Mouse (Mus musculus) spleen, adult 18-20 months (tissue): ENCODE measurements around the gene Mmp21.
"Not testable (repeated sequence)": the region's sequence is repeated elsewhere in the genome, so short reads cannot be mapped to it uniquely, and the experiment has no call there.

Source experiments
- DNase-seq, 2 experiments: peaks; one replicate each; pipeline ENCODE4 v3.0.0; 2022; ENCODE audit warnings: mixed read lengths in 2 of 2

Mmp21 gene

DNA sequence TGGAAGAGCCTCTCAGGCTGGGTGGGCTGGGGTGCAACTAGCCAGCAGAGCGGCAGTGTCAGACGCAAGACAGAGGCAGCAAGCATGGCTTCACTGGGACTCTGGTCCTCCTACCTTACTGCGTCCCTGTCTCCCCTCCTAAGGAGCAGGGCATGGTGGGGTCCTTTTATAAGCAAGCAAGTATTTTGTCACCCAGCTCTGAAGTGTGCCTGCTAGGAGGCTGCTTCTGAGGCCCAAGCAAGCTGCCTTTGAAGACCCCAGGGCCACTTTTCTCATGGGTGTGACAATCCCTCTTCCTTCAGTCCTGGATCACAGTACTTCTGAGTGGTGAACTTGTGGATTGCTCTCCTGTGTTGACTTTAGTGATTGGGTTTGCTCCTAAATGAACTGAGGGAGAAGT, at the start of gene Mmp21:
Gene Mmp21, minus strand, starts transcription at position 101 of the 400 bp plus-strand sequence.
- DNase-seq = no peak

DNA sequence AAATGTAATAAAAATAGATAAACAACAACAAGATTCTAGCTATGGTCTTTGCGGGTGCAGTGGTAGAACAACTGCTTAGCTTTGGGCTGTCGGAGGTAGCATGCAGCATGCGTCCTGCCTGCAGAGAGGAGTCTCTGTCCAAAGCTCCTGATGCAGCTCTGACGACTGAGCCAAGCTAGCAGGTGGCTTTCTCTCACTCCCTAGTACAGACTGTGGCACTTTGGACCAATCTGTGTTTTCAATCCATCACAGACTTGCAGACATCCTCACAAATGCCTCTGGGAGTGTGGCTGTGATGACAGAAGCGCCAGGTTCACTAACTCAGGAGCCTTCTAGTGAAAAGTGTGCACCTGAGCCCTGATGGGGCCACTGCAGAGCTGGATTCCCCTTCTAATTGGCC, 49.5 kb upstream of the Mmp21 start:
- DNase-seq = no peak

DNA sequence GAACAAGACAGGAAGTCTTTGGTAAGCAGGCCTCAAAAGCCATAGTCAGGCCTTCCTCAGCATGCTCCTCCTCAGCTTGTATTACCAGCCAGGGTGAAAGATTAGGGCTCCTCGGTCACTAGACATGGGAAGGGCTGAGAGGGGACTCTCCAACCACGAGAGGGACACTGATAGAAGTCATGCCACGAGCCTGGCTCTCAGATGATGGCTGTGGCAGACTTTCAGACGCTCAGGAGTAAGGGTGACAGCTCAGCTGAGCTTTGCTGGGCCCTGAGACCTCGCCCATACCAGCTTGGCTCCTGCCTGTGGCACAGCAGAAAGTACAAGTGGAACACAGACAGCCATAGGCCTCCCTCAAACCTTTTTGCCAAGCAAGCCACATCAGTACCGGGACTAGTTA, 47.2 kb upstream of the Mmp21 start:
- DNase-seq = no peak

DNA sequence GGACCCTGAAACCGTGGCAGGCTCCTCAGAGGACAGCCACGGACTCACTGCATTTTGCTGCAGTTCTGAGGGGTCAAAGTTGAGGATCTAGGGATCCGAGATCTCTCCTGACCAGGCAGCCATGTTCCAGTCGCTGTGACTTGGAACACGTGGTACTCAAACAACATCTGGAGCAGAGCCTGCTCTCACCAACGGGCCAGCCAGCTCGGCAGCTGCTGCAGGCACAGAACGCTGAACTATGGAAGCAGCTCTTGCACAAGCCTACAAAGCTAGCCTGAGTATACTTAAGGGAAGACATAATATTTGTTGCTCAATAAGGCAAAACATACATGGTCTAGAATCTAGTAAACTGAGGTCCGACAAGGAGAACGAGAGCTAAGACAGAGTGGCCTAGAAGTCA, 45.7 kb upstream of the Mmp21 start:
- DNase-seq = no peak

DNA sequence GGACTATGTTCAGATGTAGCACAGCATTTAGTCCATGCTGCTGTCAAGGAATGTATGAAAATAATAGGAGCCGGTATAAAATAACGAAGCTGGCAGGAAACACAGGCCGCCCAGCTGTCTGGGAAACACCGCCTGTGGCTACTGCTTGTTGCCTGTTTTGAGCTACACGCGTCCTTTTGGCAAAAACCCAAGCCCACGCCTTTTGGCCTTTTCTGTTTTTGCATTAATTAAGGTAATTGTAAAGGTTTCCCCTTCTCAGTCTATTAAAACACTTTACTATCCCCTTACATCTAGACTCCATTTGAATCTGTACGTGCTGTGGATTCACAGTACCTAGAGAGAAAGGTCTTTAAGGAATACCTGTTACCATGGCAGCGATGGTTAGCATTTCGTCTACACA, 45.0 kb upstream of the Mmp21 start:
- DNase-seq = no peak

DNA sequence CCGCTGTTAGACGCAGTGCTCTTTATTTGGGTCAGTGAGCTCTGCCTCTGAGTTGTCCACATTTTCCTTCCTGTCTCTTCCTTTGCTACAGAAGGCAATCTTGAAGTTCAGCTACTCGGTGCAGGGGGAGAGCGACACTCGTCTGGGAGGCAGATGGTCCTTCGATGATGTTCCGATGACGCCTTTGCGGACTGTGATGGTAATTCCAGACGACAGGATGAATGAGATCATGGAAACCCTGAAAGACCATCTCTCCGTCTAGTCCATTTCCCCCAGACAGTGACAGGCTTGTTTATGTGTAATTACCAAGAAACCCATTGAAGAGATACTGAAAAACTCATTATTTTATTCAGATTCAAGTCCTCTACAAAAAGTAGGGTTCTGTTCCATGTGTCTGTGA, 40.8 kb upstream of the Mmp21 start:
- DNase-seq = no peak

DNA sequence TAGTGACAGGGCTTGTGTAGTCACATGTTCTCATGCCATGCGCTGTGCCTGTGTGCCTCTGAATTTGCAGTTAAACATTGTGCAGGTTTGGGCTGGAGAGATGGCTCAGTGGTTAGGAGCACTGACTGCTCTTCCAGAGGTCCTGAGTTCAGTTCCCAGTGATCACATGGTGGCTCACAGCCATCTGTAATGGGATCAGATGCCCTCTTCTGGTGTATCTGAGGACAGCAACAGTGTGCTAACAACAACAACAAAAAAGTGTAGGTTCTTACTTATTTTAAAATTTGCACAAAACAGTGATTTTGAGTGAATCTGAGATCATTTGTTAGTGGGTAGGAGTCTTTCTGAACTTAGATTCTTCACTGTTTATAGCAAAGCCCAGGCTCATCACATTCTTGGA, 38.7 kb upstream of the Mmp21 start:
- no peak for DNase-seq

DNA sequence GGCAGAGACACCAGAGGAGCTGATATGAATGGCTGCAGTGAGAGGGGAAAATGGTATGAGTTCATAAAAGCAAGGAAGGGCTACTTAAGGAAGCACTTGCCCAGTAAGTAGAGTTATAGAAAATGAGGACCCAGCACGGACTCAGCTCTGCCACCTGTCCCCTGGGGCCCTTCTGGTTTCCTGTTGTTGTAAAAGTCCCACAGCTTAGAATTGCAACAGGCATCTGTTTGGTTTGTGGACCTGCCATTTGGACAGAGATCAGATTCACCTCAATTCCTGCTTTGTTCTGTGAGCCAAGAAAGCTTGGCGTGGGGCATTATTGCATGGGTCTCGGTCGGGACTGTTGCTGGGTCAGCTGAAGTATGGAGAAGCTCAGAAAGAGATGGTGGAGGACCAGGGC, 35.5 kb upstream of the Mmp21 start:
- DNase-seq = no peak

DNA sequence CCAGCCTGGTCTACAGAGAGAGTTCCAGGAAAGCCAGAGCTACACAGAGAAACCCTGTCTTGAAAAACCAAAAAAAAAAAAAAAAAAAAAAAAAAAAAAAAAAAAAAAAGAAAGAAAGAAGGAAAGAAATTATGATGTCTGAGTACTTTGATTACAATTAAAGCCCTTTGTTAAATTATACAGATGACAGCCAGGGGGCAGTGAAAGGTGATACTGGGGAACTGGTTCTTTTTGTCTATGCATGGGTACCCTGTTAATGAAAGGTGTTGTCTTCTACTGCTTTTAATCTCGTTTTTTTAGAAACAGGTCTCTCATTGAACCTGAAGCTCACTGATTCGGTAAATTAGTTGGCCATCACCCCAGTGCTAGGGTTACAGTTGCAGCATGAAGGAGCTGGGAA, 27.4 kb upstream of the Mmp21 start:
- peak in 1 of 2 experiments; percentile 19 for DNase-seq

DNA sequence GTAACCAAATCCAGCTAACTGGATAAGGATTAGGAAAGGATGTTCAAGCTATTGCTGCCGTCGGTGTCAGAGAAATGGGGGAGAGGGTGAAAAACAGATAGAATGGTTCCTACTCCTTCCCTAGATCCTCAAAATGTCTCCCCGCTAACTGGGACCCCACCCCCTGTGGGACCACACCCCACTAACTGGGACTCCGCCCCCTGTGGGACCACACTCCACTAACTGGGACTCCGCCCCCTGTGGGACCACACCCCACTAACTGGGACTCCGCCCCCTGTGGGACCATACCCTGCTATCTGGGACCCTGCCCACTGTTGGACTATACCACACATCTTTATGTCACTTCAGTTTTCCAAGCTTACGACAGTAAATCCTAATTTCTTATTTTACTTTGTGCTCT, 24.0 kb upstream of the Mmp21 start:
- DNase-seq = no peak

DNA sequence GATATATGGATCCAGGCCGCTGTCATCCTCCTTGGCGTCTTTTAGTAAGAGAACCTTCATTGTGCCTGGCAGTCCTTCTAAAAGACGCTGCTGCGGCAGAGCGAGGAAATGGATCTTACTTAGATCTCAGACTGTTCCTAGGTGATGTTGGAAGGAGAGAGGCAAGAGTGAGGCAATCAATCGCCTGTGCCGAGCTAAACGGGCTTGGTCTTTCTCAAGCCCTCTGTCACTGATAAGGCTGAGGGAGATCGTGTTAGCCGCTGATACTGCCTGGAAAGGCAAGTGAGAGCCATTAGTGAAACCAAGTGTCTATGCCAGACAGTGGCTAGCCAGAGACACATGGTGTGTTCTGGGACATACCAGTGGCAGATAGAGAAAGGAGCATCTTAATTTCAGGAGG, 22.5 kb upstream of the Mmp21 start:
- DNase-seq = no peak

DNA sequence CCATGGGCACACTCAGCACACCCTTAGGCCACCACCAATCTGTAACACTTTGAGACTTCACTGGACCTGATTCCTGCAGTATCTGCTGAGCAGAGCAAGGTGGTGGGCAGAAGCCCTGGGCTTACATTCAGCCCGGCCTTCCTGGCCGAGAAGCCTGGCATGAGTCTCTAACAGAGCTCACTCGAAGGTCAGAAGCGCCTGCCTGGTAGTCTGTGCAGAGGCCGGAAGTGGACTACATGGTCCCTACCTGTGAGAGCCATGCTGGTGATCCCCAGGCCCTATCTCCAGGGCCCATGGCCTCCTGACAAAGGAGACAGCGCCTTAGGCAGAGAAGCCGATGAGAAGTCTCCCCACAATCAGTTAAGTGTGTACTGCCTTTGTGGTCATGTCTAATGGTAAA, 21.5 kb upstream of the Mmp21 start:
- DNase-seq = no peak

DNA sequence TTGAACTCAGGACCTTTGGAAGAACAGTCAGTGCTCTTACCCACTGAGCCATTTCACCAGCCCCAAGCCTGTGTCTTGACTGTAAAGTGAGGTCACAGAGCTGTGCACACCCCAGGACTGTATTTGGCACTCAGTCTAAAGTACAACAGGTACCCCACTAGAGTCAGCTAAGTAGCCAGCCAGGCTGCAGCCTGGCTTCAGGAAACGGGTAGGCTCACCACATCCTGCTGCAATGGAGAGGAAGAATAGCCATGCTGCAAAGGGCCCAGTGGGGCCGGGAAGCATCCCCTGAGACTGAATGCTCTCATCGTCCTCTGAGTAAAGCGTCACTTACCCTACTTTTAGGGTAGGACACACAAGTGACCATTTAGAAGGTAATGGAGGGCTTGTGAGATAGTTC, 20.0 kb upstream of the Mmp21 start:
- DNase-seq = no peak

DNA sequence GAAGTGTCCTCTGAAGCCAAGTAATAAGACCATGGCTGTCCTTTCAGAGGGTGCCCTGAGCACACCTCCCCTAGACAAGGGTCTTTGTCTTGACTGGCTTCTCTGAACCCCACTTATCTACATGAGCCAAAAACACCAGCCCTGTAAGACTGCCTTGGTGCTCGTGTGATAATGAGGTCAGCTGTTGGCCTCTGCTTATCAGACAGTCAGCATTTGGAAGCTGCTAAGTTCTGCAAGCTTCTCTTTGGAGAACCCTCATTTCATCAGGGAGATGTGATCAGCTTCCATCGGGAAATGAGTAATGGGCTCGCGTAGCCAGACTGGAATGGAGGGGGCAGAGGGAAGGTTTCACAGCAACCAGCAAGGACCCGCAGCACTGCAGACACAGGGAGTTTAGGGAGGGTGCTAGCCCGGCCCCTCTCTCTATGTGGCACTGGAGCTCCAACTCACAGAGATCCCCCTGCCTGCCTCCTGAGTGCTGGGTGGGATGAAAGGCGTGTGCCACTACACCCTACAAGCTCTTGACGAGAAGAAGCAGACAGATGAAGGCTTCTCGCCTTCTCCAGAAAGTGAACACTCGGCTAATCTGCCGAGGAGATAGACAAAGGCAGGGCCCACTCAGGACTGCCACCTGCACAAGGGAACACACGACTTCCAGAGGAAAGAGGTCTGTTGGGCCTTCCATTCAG, 18.3 kb upstream of the Mmp21 start:
- DNase-seq = no peak

DNA sequence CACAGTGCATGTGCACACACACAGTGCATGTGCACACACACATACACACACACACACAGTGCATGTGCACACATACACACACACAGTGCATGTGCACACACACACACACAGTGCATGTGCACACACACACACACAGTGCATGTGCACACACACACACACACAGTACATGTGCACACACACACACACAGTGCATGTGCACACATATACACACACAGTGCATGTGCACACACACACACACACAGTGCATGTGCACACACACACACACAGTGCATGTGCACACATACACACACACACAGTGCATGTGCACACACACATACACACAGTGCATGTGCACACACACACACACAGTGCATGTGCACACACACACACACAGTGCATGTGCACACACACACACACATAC, 5.8 kb upstream of the Mmp21 start:
- DNase-seq = not testable (repeated sequence)

DNA sequence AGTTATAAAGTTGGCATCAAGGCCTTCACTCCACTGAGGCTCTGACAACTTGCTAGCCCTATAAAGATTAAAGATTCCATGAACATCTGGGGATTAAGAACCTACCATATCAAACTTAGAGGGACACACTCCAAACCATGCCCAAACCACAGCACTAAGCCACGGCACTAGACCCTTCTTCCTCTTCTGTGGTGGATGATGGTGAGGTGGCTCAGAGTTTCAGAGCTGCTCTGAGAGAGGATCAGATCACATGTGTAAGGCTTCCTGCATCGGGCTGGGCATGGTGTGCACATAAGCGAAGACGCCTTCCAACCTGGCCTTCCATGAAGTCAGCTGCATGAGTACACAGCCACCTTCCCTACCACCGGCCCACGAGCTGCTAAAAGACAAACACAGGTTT, 4.8 kb upstream of the Mmp21 start:
- no peak for DNase-seq

DNA sequence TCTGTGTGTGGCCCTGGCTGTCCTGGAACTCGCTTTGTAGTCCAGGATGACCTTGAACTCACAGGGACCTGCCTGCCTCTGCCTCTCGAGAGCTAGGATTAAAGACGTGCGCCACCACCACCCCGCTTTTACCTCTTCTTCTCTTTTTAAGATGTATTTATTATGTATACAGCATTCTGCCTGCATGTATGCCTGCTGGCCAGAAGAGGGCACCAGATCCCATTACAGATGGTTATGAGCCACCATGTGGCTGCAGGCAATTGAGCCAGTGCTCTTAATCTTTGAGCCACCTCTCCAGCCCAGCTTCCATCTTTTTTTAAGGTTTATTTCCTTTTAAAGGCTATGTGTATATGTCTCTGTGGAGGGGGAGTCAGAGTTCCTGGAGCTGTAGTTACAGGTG, 4.2 kb upstream of the Mmp21 start:
- no peak for DNase-seq

DNA sequence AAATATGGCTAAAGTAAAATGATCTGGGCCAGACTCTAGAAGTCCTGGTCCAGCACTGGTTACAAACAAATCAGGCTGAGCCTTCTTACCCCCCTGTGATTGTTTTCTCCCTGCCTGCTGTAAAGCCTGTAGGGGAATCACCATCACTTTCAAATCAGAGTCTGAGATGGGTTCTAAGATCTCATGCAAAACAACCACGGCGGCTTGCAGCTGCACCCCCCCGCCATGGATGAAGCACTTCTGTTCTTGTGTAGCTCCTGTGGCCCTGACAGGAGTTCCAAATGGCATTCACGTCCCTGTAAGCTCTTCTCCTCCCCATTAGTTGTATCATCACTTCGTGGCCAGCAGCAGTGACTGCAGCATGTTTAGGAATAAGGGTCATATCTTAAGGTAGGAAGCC, 3.8 kb upstream of the Mmp21 start:
- DNase-seq = no peak

DNA sequence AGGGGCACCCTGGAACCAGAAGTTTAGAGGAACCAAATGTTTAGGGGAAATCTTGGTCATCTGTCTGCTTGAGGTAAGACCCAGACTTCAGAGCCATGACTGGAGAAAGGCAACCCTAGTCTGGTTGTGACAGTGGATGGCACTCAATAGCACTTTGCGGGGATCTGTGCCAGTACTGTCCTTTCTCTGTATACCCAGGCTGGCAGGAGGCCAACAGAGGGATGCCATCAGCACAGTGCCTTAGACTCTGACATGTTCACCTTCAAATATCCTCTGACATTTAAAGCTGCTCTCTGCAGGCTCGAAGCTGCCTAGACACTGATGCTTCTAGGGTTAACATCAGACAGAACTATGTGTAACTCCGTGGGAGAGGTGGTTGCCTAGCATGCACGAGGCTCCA, 422 bp downstream of the Mmp21 start:
- DNase-seq = no peak

DNA sequence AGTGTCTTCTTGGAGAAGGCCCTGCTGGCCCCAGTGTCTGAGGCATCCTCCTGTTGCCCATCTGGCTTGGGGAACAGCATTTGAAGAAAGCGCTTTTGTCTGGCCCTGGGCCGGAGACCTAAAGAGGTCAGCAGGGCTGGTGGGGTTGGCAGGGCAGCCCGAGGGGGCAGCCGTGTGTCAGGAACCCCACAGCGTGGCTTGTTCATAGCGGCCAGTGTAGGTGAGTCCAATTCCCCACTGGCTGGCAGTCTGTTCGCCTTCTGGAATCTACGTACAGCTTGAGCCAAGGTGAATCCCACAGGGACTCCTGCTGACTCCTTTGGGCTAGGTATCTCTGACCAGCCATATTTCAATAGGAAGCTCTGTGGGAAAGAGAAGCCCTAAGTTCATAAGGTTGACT, 1.1 kb downstream of the Mmp21 start:
- DNase-seq = no peak

DNA sequence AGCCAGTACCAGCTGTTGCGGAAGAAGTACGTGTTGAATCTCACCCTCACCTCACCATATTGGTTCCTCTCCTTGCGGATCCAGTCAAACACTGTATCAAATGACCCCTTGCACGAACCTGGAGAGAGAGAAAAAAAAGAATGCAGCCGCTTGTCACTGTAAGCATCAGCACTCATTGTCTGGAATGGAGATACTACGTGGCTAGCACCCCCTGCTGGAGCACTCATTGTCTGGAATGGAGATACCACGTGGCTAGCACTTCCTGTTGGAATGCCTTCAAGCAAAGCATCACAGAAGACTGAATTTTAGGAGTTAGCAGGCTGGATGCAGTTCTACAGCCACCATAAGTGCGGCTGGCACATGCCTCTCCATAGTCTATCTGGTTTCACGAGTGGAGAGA, 3.9 kb downstream of the Mmp21 start:
- DNase-seq = no peak

DNA sequence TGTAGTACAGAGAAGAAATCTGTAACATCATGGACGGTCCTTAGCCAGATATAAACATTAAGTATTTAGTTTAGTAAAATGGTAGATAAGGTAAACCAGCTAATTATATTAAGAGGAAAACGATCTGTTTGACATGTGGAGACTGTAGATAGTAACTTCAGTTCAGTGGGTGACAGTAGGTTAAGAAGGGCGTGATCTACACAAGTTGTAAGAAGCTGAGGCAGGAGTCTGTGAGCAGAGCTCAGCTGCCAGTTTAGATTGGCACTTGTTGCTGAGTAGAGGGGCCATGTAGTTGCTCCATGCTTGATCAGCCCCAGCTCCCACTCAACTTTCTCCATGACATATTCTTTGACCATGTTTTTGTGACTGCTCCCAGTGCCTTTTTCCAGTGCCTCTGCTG, 9.0 kb downstream of the Mmp21 start:
- no peak for DNase-seq

DNA sequence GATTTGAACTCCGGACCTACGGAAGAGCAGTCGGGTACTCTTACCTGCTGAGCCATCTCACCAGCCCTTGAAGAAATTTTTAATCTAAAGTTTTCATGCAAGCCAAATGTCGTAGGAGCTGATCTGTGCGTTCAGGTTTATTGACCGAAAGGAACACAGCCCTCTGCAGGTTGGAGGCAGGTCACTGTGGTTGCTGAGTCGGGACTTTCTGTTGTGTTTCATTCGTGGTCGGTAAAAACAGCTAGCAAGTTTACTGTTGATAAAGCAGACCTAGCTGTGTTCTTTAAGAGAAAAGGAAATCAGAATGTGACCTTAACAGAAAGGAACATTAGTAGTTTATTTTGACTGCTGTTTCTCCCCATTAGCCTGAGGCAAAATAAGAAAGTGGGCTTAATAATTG, 9.9 kb downstream of the Mmp21 start:
- DNase-seq = no peak

DNA sequence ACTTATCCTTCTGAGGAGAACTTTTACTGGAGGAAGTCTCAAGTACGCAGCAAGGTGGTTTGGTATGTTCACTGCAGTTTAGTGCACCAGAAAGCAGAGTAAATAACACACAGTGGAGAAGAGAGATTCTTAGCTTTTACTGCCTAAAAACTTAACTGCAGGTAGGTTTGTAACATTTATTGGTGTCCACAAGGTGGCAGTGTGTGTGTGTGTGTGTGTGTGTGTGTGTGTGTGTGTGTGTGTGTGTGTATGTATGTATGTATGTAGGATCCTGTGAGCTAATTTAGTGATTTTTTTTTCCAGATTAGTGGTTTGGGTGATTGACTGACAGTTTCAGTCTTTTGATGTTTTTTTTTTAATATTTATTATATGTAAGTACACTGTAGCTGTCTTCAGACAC, 10.8 kb downstream of the Mmp21 start:
- DNase-seq = no peak

DNA sequence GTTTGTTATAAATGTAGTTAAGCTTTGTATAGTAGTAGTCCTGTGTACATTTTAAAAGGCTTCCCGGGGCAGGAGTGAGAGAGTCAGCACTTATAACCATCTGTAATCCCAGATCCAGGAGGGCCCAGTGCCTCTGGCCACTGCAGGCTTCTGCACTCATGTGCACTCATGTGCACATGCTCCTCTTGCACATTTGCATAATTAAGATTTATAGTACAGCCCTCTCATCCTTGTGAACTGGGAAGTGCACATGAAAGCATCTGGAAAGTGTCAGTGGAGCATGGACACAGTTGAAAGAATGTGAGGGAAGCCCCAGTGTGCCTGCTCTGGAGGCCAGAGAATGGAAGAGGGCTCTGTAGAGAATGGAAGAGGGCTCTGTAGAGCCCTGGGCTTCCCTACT, 17.4 kb downstream of the Mmp21 start:
- no peak for DNase-seq

DNA sequence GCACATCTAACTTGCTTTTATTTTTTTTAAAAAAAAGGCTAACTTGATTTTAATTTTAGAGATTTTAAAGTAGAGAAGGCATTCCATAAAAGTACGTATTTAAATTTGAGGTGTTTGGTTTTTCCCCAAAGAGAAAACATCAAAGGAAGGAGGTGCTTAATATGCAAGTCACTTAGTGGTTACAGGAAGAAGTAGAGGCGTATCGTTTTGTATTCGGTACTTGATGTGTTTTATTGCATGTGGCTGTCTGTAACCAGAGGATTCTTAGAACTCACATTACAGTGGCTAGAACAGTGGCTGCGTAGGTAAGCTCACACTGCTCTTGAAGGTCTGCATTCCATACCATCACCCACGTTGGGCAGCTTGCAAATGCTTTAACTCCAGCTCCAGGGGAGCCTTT, 34.1 kb downstream of the Mmp21 start:
- no peak for DNase-seq
